21 mouse cellular contexts compared by ENCODE assay signal in the genomic region with DNA sequence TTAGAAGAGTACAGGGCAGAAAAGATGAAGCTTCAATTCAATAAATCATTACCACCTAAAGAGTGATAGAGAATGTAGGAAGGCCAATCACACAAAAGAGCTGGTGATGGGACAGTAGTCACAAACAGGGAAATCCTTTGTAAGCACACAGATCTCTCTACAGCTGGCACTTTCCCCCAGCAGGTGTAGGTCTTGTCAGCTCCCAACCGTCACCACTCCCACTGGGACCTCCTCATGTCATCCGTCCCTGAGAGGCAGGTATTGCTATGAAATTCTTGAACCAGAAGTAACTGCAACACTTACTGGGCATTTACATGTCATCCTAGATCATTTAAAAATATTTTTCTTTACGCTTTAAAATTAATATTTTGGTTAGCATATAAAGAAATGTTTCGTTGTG.
"Had no signal": no experiment of that assay in that cellular context is flagged by ENCODE, and none has a peak within 500 bp of the region (broad histone marks: within the 10 kb centered on the region; RNA-seq: fewer than 3 reads in every experiment).

No protein-coding gene starts in this region.

- DNase-seq: kidney, adult 11 months; kidney, adult 8-10 months; kidney, postnatal 10 days; kidney, postnatal 36 days; layer of hippocampus, postnatal 36 days; liver; lung, adult 2 months; lung, postnatal 14 days; lung, postnatal 4 days; retina, postnatal 1 day; right cerebral cortex, postnatal 25 days had no signal

- H3K36me3 ChIP-seq: intestine, embryonic 15.5 days; kidney, embryonic 15.5 days; limb, embryonic 10.5 days; limb, embryonic 13.5 days; liver, embryonic 12.5 days; liver, embryonic 15.5 days; midbrain, embryonic 12.5 days; midbrain, embryonic 15.5 days; neural tube, embryonic 13.5 days had no signal

- H3K4me3 ChIP-seq: intestine, embryonic 15.5 days; kidney, embryonic 15.5 days; limb, embryonic 10.5 days; limb, embryonic 13.5 days; liver, embryonic 12.5 days; liver, embryonic 15.5 days; midbrain, embryonic 12.5 days; midbrain, embryonic 15.5 days; myocyte; neural tube, embryonic 13.5 days had no signal

- H3K9me3 ChIP-seq: intestine, embryonic 15.5 days; kidney, embryonic 15.5 days; limb, embryonic 10.5 days; limb, embryonic 13.5 days; liver, embryonic 12.5 days; liver, embryonic 15.5 days; midbrain, embryonic 12.5 days; midbrain, embryonic 15.5 days; neural tube, embryonic 13.5 days had no signal

- H3K9ac ChIP-seq: intestine, embryonic 15.5 days; kidney, embryonic 15.5 days; limb, embryonic 13.5 days; liver, embryonic 12.5 days; liver, embryonic 15.5 days; midbrain, embryonic 12.5 days; midbrain, embryonic 15.5 days; neural tube, embryonic 13.5 days had no signal

- H3K27ac ChIP-seq: intestine, embryonic 15.5 days; kidney, embryonic 15.5 days; limb, embryonic 10.5 days; limb, embryonic 13.5 days; liver, embryonic 12.5 days; liver, embryonic 15.5 days; midbrain, embryonic 12.5 days; midbrain, embryonic 15.5 days; neural tube, embryonic 13.5 days had no signal

- H3K4me2 ChIP-seq: intestine, embryonic 15.5 days; kidney, embryonic 15.5 days; limb, embryonic 13.5 days; liver, embryonic 12.5 days; liver, embryonic 15.5 days; midbrain, embryonic 12.5 days; midbrain, embryonic 15.5 days; neural tube, embryonic 13.5 days had no signal

- ATAC-seq: intestine, embryonic 15.5 days; liver, embryonic 12.5 days; midbrain, embryonic 15.5 days had no signal

- H3K27me3 ChIP-seq: intestine, embryonic 15.5 days; kidney, embryonic 15.5 days; limb, embryonic 13.5 days; liver, embryonic 12.5 days; liver, embryonic 15.5 days; midbrain, embryonic 12.5 days; midbrain, embryonic 15.5 days; neural tube, embryonic 13.5 days had no signal
